Mouse (Mus musculus) spleen, postnatal 14 days (tissue): ENCODE data around the gene Phf23.

Experiments used
- DNase-seq, 2 experiments: peaks; one replicate each; pipeline ENCODE4 v3.0.0; 2021 to 2022; ENCODE audit warnings: low spot score in 2 of 2

Phf23 gene

GRCm38 (mm10) chr11:69970775-69971174, 24.8 kb upstream of the Phf23 start:
- DNase-seq = no peak

GRCm38 (mm10) chr11:69974907-69975306, 20.7 kb upstream of the Phf23 start:
- DNase-seq = no peak

DNA sequence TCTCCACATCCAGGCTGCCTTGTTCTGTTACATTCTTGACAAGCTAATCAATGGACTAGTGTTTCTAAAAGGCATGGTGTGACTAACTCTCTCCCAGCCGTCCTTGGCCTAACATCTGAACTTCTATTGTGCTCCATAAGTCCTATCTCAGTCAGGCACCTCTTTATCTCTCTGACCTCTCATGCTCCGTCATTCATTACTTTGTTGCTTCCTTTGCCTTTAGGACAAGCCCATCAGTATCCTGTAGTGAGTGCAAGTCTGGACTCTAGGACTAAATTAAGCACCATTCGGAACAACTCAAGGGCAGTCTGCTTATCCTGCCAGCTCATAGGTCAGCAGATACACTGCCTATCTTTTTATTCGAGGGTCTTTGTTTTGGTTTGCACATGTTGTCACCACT, 19.3 kb upstream of the Phf23 start:
- DNase-seq = no peak

- DNase-seq = no peak
Measured at GRCm38 (mm10) chr11:69979827-69980195, 15.8 kb upstream of the Phf23 start.

DNA sequence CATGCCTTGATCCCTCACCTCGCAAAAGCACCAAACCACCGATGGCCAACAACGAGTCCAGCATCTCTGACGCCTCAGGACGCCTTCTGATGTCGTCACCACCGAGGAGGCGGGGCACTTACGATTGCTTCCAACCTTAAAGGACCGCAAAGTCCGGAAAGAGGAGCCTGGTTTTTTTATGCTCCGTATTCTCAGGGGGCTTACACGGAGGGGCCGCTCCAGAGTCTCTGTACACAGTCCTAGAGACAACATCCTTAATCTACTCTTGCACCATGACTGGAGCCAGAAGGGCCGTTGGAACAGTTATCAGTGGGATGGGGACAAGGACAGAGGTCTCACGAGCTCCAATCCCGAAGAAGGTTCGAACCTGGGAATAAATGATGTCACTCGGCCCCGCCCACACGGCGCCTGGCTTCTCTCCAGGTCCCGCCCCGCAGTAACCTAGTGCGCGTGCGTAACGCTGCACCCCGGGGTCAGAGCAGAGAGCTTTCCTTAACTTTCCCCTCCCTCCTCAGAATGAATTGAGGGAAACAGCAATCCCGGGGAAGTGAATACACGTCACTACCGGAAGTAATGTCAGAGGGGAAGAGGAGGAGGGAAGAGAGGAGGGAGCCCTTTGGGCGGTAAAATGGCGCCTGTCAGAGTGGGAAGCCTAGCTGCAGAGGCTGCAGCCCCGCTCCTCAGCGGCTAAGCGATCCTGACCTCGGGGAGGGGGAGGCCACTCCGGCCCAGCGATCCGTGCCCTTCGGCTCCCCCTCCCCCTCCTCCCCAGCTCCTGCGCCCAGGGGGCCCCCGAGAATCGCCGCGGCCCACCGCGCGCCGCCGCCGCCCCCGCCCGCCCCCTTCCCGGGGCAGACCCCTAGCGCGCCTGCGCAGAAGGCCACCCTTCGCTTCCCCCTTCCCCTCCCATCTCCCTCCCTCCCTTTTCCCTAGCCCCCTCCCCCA, 15.1 kb upstream of the Phf23 start:
- DNase-seq = peak; percentile 89 to 93

- peak in 1 of 2 experiments; percentile 40 for DNase-seq
Measured at GRCm38 (mm10) chr11:69981141-69981762, 14.3 kb upstream of the Phf23 start, which contains the start of gene Ctdnep1. Gene Ctdnep1, plus strand, starts transcription at chr11:69981156.

- no peak for DNase-seq
Measured at GRCm38 (mm10) chr11:69982225-69982624, 13.4 kb upstream of the Phf23 start, which contains the start of gene Elp5. Gene Elp5, minus strand, starts transcription at chr11:69982517.

DNA sequence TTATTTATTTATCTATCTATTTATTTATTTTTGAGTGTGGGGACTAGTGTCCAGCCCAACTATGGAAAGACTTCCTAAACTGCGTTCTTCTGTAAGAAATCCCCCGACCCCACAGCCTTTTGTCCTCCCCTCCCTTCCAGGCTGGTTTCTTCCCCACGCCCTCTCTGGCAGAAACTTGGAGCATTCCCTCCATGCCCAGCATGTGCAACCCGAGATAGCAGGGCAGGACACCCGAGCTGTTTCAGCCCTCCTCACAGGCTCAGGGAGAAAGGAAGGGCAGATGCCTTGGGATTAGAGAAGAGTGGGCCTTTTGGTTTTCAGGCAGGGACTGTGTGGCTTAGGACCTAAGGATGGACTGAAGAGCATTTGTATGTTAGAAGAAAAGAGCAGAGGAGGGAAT, 12.7 kb upstream of the Phf23 start:
- DNase-seq = no peak

DNA sequence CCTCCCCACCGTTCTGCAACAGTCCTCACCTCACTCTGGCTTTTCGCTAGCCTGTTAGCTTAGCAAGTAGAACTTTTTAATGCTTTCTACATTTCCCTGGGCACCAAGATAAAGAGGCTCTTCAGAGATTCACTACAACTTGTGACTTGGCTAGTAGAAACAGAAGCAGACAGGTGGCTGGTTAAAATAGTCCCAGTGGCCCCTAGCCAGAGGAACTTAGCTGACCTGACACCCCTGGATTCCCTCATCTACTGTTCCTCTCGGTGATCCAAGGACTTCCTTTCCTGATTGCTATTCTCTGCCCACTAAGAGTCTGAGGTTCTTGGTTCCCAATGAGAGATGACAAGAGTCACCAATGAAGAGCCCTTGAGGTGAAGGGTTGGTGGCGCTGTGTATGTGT, 12.2 kb upstream of the Phf23 start:
- no peak for DNase-seq

DNA sequence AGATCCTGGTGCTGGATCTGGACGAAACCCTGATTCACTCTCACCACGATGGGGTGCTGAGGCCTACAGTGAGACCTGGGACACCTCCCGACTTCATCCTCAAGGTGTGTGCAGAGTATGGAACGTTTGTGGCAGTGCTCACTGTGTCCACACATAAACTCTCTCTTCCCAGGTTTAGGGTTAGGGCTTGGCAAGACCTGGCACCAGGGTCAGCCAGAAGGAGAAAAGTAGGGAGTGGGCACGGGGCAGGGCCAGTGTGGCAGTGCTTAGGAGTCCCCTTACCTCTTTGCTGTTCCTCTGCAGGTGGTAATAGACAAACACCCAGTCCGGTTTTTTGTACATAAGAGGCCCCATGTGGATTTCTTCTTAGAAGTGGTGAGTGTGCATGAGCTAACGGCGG, 11.1 kb upstream of the Phf23 start:
- DNase-seq = no peak

DNA sequence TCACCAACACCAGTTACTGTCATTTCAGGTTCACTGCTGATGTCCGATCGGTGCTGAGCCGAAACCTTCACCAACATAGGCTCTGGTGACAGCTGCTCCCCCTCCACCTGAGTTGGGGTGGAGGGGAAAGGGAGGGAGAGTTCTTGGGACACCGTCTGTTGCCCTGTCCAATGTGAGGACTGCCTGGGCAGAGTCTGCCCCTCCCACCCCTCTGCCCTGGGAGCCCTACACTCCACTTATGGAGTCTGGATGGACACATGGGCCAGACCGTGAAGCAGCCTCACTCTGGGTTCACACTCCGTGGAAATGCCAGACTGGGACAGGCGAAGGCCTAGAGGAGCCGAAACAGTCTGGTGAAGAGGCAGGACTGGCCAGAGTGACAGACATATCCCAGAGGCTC, 5.6 kb upstream of the Phf23 start:
- no peak for DNase-seq

- peak; percentile 92 to 94 for DNase-seq
Measured at GRCm38 (mm10) chr11:69990850-69991691, 4.5 kb upstream of the Phf23 start, which contains the start of gene Gabarap. Gene Gabarap, plus strand, starts transcription at chr11:69991143.

DNA sequence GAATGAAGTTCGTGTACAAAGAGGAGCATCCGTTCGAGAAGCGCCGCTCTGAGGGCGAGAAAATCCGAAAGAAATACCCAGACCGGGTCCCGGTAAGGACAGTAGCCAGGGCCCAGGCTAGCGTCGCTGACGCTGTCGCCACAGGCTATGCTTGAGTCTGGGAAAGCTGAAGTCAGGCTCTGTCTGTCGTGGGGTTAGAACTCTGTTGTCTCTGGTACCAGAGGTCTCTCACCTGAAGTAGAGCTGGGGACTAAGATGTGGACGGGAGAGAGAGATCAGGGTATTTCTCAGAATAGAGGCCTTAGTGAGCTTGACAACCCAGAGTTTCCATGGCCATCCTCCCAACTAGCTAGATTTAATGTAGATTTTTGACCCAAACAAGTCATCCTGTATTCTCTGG, 3.9 kb upstream of the Phf23 start:
- no peak for DNase-seq

GRCm38 (mm10) chr11:69992396-69992795, 3.2 kb upstream of the Phf23 start:
- no peak for DNase-seq

- DNase-seq = no peak
Measured at GRCm38 (mm10) chr11:69992932-69993331, 2.6 kb upstream of the Phf23 start.

DNA sequence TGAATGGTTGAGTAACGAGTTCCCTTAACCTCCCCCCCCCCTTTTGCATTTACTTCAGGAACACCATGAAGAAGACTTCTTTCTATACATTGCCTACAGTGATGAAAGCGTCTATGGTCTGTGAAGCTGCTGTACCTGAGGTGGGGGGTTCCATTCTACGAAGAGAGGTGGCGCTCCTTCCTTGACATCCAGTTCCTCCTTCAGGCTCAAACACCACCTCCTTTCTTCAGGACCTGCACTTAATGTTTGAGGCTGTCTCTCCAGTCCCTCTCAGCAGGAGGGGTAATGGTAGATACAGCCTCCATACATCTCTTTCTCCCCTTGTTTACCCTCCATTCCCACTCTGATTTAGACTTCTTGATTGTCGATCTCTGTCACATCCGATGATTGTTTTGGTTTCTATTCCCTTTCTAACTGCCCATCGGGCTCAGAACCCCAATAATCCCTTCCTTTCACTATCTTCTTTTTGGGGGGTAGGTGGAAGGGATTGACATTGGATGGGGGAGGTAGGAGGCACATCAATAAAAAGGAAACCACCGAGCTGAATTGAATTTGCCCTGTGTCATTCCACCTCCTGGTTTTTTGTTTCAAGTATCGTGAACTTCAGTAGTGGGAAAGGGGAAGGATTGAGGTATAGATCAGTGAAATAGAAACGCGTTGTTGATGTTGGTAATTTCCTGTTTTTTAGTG, 1.0 kb upstream of the Phf23 start:
- no peak for DNase-seq

- DNase-seq = peak in 1 of 2 experiments; percentile 51
Measured at GRCm38 (mm10) chr11:69996161-69997061, 834 bp downstream of the Phf23 start.

GRCm38 (mm10) chr11:69997070-69997509, 1.5 kb downstream of the Phf23 start:
- peak; percentile 80 to 84 for DNase-seq

- no peak for DNase-seq
Measured at GRCm38 (mm10) chr11:69998567-69999491, 3.3 kb downstream of the Phf23 start.
